Mouse (Mus musculus) 3T3-L1 (cell line): ENCODE data around the gene Entpd5.

Experiments
- DNase-seq: peaks from one replicate; pipeline ENCODE4 v3.0.0-alpha.2; 2015; ENCODE audit warnings: low read depth, low spot score

Entpd5 gene

DNA sequence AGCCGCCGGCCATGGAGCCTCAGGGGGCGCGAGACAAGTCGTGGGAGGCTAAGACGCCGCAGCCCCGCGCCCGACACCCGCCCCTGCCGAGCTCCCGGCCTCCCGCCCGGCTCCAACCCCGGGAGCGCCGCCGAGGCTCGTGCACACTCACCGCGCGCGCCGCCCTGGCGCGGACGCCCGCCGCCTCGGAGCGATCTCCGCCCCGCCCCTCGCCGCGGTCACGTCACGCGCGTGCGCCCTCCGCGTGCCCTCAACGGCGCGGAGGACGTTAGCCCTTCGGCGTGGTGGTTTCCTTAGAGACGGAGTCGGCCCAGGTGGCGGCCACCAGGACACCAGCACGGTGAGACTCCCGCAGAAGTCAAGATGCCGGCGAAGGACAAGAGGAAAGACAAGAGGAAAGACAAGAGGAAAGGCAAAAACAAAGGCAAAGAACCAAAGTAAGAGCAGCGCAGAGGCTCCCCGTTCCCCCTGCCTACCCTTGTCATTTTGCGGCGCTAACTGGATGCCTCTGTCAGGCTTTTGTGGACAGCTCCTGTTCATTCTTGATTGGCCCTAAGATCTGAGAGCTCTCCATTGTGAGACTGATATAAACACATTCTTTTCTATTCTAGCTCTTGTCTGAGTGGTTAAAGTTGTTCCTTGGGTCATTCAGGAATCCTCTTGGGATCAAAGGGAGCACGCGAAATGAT is at the start of gene Entpd5, which contains the start of gene Bbof1:
Entpd5 (minus strand) TSS at position 211 of the 689 bp plus-strand sequence.
Bbof1 (plus strand) TSS at position 253 of the 689 bp plus-strand sequence.
- DNase-seq: peak; percentile 67

DNA sequence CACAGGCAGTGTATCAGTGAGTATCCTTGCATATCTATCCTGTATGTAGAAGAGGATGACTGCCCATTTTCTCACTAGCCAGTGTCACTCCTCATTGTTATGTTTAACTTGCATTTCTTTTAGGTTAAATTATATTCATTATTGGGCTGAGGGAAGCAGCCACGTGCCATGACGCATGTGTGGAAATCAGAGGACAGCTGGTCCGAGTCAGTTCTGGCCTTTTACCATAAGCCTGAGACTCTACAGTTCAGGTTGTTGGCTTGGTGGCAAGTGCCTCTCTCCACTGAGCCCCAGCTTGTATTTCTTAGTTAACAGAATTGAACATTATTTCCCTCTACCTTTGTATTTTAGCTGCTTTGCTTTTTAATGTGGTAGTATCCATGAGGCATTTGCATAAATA is 48.1 kb upstream of the Entpd5 start:
- DNase-seq: no peak

DNA sequence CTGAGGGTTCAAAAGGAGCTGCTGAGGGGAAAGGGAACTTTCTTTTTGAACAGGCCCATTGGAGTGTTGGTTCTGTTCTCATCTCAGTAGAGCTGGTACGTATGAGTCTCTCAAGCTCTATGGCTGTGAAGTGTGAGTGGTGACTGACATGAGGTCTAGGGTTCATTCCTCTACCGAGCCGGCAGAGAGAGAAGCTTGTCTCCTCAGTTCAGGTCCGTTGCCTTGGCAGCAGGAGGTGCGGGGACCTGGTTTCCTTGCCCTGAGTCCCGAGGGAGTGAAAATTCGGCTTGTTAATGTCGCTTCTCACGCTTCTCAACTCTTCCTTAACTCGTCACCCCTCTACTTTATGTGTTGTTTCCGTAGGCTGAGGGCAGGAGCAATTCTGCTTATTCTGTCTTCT is 43.0 kb upstream of the Entpd5 start:
- DNase-seq: no peak

DNA sequence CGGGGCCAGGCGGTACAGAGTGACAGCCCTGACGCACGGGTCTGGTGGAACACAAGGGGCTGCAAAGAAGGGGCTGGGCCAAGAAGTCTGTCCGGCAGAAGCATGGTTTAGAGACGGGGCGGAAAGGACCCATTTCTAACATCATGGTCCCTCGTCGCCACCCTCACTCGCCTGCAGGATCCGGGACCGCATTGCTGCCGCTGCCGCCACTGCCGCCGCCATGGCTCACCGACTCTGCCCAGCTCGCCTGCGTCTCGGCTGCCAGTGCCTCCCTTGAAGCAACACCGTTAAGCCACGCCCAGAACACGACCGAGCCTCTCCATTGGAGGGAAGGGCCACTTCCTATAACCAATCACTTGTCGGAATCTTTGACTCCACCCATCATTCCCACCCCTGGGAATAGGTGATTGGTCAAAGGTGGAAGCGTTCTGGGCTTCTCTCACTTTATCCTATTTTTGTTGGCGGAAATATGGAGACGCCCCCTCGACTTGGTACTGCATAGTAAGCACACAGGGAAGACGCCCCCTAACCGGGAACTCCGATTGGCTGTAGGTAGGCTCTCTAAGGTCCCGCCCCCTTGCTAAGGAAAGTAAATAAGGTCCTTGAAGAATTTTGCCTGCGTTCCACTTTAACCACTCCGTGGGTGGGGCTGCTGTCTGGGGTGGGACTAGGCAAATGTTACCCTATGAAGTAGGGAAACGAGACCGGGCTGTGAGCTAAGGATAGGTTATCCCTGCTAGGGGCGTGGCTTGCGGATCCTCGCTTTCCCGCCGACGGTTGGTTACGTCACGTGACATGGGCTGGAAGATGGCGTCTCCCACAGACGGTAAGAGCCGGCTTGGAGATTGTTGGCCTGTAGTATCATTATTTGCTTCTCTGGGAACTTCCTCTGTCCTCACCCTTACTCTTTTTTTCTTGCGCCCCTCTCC is 42.2 kb upstream of the Entpd5 start, which contains the start of the genes Aldh6a1 and Lin52:
Aldh6a1 (minus strand) TSS at position 287 of the 929 bp plus-strand sequence.
Lin52 (plus strand) TSS at position 705 of the 929 bp plus-strand sequence.
- DNase-seq: peak; percentile 100

DNA sequence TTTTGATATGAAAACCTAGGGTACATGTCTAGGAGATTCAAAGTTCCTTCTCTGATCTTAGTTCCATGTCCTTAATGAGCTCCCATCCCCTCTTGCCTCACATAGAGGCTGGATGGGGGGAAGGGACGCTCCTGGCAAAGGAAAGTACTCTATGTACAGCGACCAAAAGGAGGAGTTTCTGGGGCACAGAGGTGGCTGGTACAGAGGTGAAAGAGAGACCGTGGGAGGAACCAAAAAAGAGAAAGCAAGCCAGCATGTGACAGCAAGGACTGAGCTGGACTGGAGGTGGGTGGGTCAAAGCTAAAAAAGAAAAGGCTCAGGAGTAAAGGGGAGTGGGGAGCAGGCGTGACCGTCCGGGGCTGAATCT is 41.5 kb upstream of the Entpd5 start:
- peak; percentile 29 for DNase-seq

DNA sequence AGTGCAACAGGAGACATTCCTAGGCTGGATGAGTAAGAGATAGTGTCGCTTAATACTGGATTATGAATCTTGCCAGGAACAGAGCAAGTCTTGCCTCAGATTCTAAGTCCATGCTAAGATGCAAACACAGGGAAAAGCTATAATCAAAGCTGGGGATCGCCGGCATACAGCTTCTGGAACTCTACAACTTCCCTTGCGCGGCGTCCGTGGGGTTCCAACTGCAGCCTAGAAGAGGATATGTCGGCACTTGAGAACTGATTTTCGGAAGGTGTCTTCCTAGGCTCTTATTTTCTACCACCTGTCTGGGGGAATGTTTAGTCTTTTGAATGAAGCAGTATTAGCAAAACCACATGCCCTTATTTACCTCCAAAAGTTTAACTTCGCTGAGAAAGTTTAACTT is 41.1 kb upstream of the Entpd5 start:
- DNase-seq: no peak

DNA sequence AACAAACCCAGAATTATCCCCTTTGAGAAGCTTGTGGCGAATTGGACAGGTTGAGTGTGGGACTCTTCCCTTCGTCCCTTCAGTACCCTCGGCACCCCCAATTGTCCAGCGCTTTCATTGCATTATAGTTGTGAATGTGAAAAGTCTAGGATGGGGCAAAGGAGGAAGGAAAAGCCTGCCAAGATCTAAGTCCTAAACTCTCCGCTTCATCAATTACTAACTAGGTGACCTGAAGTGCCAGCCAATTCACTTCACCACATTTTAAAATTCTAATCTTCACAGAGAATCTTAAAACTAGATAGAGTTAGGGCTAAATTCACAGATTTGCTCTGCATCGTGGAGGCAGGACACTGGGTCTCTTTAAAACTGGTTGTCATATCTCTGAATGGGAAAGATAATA is 39.4 kb upstream of the Entpd5 start:
- DNase-seq: no peak

DNA sequence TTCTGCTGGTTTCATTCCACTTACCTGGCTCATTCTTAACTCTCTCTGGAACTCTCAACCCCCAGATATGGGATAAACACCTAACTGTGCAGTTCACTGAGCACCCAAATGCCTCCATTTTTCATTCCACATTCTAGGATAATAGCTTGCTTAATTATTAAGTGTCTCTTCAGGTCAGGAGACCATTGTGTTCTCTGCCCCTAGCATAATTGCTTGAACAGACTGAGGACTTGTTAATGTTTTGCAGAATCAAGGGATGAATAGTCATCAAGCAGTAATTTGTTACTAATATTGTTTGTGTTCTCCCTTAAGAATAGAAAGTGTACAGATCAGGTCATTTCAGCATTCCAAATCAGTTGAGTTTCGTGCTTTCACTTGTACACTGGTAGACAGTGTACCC is 38.6 kb upstream of the Entpd5 start:
- no peak for DNase-seq

DNA sequence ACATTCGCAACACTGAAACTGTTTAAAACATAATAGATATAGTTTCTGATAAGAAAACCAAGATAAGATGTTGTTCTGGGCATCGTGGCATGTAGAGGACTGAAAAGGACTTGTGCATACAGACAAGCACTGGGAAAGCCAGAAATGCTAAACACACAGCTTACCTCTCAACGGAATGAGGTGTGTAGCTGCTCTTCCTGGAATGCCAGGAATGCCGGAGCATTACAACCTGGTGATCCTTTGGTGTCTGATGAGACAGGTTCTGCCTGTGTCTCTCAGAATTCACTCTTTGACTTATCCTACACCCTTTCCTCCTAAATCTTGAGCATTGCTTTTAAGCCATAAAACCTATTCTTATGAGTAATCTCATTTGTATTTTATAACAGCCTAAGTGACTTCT is 33.7 kb upstream of the Entpd5 start:
- DNase-seq: no peak

DNA sequence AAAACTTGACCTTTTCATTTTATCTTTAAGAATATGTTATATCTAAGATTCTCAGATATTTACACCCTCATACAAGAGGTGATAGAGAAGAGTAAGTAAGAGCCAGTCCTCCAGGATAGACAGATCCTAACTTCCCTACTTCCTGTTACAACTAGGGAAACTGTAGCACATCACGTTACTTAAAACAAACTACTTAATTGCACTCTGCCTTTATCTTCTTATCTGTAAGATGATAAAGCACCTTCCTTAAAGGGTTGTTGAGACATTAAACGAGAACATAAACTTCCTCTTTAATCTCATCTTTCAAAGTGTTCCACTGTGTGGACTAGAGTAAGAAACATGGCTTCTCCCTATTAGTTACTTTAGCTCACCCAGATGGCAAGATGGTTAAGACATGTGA is 29.9 kb upstream of the Entpd5 start:
- no peak for DNase-seq

DNA sequence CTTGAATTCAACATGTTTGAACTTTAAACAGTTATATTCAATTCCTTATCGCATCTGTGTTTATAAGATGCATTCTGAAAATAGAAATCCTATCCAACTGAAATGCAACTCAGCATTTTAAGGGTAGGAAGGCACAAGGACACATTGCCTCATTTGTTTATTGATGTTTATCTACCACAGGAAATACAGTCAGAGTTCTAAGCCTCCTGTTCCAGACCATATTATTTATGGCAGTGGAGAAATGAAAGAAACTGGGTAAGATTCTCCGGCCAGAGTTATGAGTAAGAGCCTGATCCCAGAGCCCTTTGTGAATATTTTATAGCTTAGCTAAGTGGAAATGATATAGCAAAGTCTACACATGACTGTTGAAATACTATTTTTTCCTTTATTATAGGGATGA is 21.0 kb upstream of the Entpd5 start:
- DNase-seq: no peak

DNA sequence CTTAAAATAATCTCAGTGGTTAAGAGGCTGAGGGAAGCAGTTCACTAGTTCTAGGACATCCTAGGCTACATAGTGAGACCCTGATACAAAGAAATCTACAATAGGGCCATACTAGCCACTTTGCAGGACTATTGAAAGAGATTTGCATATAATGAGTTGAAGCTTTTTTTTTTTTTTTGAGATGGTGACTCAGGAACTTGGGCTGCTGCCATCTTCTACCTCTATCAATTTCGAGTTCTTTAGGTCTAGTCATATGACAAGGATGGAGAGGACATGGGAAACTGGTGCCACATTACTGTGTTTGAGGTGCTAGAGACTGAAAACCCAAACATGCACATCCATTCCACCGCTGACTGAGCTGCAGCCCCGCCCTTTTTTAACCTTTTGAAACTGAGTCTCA is 15.2 kb upstream of the Entpd5 start:
- peak; percentile 31 for DNase-seq

DNA sequence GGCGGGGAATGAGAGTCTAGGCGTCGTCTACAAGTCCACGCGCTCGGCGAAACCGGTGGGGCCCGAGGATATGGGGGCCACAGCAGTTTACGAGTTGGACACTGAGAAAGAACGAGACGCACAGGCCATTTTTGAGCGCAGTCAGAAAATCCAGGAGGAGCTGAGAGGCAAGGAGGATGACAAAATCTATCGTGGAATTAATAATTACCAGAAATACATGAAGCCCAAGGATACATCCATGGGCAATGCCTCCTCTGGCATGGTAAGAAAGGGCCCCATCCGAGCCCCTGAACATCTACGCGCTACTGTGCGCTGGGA is 8.7 kb upstream of the Entpd5 start:
- no peak for DNase-seq

DNA sequence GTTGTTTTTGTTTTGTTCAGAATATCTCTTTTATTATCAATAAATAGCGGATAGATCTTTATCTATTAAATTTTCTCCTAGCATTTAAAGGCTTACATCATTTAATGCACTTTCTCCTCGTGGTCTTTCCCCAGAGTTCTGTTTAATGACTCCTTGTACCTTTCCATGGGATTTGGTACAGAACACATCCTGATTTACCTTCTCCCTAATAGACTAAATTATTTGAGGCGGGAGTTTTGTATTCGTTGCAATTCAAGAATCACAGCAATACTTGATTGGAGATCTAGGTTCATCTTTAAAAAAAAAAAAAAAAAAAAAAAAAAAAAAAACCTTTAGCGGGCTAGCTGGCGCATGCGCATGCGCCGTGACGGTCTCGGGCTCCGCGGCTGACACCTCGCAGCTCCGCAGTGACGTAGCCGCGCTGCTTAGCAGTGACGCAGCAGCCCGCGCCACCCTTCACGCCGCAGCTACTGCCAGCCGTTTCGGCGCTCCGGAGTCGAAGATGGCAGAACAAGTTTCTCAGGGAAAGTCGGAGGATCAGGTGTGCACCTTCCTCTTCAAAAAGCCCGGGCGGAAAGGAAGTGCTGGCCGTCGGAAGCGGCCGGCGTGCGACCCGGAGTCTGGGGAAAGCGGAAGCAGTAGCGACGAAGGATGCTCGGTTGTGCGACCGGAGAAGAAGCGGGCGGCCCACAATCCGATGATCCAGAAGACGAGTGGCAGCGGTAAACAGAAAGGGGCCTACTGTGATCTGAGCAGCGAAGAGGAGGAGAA is 8.2 kb upstream of the Entpd5 start, which contains the start of gene Rnf113a2:
Rnf113a2 (plus strand) TSS at position 363 of the 771 bp plus-strand sequence.
- DNase-seq: no peak

DNA sequence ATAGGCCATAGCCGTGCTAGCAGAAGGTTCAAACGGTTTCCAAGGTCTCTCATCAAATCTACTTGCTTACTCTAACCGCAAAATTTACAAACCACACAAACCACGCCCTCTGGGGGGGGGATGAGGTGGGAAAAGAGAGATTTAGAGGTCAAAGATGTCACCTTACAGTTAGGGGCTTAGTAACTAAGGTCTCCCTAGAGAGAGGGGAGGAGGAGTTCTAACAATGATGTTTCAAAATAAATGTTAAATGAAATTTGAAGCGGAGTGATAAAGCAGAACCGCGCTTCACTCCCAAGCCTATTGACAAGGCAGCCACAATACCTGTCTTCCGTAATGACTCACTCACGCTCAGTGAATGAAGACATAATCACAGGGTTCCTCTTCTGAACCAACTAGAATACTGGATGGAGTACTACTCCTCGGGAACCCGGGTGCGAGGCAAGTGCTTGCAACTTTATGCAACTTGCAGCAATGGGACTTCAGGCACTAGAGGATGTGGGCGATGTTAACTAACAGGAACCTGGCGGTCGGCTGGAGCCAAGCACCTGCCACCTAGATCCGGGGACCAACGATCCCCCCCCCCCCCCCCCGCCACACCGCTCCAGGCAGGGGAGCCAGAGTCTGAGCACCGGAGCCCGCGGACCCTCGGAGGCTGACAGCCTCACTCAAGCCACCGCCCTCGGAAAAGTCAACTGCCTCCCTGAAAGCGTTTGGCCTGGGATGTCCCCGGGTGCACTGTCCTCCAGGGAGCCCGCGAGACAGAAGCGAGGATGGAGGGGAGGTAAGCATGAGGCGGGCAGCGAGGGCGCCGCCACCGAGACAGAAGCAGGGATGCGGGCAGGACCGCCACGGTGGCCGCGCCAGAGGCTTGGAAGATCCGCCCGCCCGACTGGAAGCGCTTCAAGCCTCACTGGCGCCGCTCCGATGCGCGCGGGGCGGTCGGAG is 683 bp downstream of the Entpd5 start:
- DNase-seq: peak; percentile 36

DNA sequence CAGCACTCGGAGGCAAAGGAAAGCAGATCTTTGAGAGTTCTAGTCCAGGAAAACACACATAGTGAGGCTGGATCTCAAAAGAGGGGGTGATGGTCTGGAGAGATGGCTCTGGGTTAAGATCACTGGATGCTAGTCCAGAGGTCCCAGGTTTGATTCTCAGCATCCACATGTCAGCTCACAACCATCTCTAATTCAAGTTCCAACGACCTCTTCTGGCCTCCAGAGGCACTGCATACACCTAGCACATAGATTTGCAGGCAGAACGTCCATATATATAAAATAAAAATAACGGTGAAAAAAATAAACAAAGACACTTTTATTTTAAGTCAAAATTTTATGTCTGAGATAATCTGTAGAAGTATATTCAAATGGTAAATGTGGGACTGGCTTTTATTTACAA is 1.6 kb downstream of the Entpd5 start:
- no peak for DNase-seq

DNA sequence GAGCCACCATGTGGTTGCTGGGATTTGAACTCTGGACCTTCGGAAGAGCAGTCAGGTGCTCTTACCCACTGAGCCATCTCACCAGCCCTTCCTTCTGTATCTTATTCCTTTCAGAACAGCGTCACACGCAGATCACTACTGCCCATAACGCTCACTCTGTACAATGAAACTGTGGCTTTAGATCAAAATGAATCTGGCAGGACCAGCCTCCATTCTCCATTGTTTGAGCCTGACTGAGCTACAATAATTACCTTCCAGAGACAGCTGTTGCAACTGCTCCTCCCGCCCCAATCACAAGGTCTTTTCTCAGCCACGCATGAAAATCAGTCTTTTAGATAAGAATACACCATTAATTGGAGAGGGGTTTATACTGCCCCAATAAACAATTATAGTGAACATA is 4.3 kb downstream of the Entpd5 start:
- no peak for DNase-seq

DNA sequence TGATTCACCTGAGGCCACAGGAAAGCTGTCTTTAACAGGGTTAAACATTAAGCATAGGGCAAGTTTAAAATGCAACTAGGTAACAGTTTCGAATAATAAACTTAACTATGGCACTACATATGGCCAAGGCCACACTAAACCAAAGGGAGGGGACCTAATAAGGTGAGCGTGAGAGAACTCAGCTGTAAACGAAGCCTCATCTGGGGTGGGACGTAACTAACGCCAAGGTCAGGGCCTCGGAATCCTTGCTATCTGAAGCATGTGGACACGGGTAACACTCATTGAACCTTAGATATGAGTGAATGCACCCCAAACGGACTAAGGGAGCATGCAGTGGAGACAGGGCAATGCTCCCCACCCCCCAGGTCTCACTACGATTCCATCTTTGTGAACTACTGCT is 5.9 kb downstream of the Entpd5 start:
- DNase-seq: no peak

DNA sequence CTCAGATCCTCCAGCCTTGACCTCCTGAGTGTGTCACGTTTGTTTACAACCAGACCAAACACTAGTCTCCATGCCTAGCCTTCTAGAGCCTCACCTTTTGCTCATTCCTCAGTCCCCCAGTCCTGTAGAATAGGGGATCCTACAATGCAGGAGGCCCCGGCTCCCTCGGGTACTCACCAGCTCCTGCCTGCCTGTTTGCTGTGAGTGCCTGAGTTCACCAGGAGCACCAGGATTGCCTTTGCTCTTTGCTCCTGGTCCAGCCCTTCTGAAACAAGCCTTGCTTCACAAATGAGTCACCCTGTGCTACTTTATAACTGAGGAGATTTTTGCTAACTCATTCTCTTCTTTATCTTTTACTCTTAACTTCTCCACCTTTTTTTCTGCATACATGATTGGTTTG is 8.2 kb downstream of the Entpd5 start:
- peak; percentile 47 for DNase-seq

DNA sequence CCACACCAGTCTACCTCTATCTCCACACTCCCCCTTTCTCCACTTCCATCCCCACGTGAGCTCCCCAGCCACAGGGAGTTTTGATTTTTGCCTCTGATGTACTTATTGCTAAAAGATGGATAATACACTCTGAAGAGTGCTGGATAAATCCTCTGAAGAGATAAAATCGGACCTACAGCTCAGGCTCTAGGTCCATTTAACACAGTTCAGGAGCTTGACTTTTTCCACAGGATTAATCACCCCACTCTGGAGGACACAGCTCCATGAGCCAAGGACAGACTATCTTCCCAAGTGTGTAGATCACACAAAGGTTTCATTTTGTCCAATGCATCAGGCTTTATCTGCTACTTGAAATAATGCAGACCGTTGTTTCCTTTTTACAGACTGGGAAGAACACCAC is 8.8 kb downstream of the Entpd5 start:
- DNase-seq: no peak

DNA sequence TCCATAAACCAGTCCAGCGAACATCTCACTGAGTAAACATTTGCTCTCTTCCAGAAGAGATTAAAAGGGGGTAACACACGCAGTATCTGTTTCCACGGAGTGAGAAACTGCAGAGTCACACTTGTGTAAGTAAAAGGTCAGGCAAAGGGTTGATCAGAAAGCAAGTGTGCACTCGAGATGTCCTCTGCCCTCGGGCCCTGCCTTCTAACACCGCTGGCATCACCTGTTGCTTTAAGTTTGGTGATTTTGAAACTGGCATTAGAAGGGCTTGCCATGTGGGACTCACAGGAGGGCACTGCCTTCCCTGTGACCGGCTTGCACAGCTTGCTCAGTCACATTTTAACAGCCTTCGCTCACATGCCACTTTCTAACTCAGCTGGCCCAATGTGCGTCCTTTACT is 9.2 kb downstream of the Entpd5 start:
- no peak for DNase-seq
